Mouse (Mus musculus): Measurements from ENCODE around the gene Akr1c14. TPM values are rescaled to one million over a fixed set of nuclear protein-coding genes. Genes with fewer than 3 reads are reported as not detected.
"Not testable (repeated sequence)": the region's sequence is repeated elsewhere in the genome, so short reads cannot be mapped to it uniquely, and the experiment has no call there.

The Akr1c14 gene
- total RNA-seq, 1 experiment from 2014 or later, result not detected

- ATAC-seq (replicated peaks; ENCODE audit: insufficient number of reproducible peaks, low FRiP score, low TSS enrichment, poor library complexity, severe bottlenecking), result 0 out of 2 replicates have a peak, but pooled peaks have one; percentile 35
Observed at GRCm38 (mm10) chr13:4110281-4111188, 61.7 kb downstream of the Akr1c14 start.

- no peak for ATAC-seq (replicated peaks; ENCODE audit: insufficient number of reproducible peaks, low FRiP score, low TSS enrichment, poor library complexity, severe bottlenecking)
Observed at GRCm38 (mm10) chr13:4119181-4119904, 70.5 kb downstream of the Akr1c14 start.

- ATAC-seq (replicated peaks; ENCODE audit: insufficient number of reproducible peaks, low FRiP score, low TSS enrichment, poor library complexity, severe bottlenecking), result no peak
Observed at GRCm38 (mm10) chr13:4123146-4123545, 74.3 kb downstream of the Akr1c14 start.

GRCm38 (mm10) chr13:4124471-4124870 is 75.7 kb downstream of the Akr1c14 start:
- not testable (repeated sequence) for ATAC-seq (replicated peaks; ENCODE audit: insufficient number of reproducible peaks, low FRiP score, low TSS enrichment, poor library complexity, severe bottlenecking)

GRCm38 (mm10) chr13:4125846-4126245 is 77.0 kb downstream of the Akr1c14 start:
- not testable (repeated sequence) for ATAC-seq (replicated peaks; ENCODE audit: insufficient number of reproducible peaks, low FRiP score, low TSS enrichment, poor library complexity, severe bottlenecking)

- ATAC-seq (replicated peaks; ENCODE audit: insufficient number of reproducible peaks, low FRiP score, low TSS enrichment, poor library complexity, severe bottlenecking), result no peak
Observed at GRCm38 (mm10) chr13:4129100-4129499, 80.3 kb downstream of the Akr1c14 start.

- ATAC-seq (replicated peaks; ENCODE audit: insufficient number of reproducible peaks, low FRiP score, low TSS enrichment, poor library complexity, severe bottlenecking), result no peak
Observed at GRCm38 (mm10) chr13:4131317-4131716, 82.5 kb downstream of the Akr1c14 start.

- ATAC-seq (replicated peaks; ENCODE audit: insufficient number of reproducible peaks, low FRiP score, low TSS enrichment, poor library complexity, severe bottlenecking), result no peak
Observed at GRCm38 (mm10) chr13:4131721-4132120, 82.9 kb downstream of the Akr1c14 start.

- no peak for ATAC-seq (replicated peaks; ENCODE audit: insufficient number of reproducible peaks, low FRiP score, low TSS enrichment, poor library complexity, severe bottlenecking)
Observed at GRCm38 (mm10) chr13:4133070-4133469, 84.3 kb downstream of the Akr1c14 start.

Other genes starting within 250 kb of the Akr1c14 start
- gene Calml3, start 244.7 kb upstream of the Akr1c14 start, total RNA-seq (2017), result not detected in 3 replicates
- gene Calm4, start 211.3 kb upstream of the Akr1c14 start, total RNA-seq (2017), result not detected in 3 replicates
- not detected in 3 replicates for gene Calm5, start 194.8 kb upstream of the Akr1c14 start, total RNA-seq (2017)
- 24.7 to 34.8 TPM (median 25.9 TPM) in 3 replicates for gene Net1, start 130.8 kb upstream of the Akr1c14 start, total RNA-seq (2017)
- gene Tubal3, start 130.7 kb upstream of the Akr1c14 start, total RNA-seq (2017), result not detected in 3 replicates
- not detected in 3 replicates for gene Ucn3, start 103.7 kb upstream of the Akr1c14 start, total RNA-seq (2017)
- not detected in 3 replicates for gene Akr1c18, start 101.6 kb downstream of the Akr1c14 start, total RNA-seq (2017)
- 13.8 to 29.7 TPM (median 18.2 TPM) in 3 replicates for gene Akr1c13, start 142.1 kb downstream of the Akr1c14 start, total RNA-seq (2017)
- gene Akr1c19, start 179.7 kb downstream of the Akr1c14 start, total RNA-seq (2017), result not detected in 3 replicates
- 0.78 TPM in 1 of 3 replicates, not detected in the others for gene Akr1c12, start 230.4 kb downstream of the Akr1c14 start, total RNA-seq (2017)

Measured in monocyte, adult 5-6 weeks (primary cell).